Mouse (Mus musculus) left cerebral cortex, postnatal 36 days (tissue): ENCODE results near the gene Borcs6. TPM values are rescaled to one million over a fixed set of nuclear protein-coding genes. Genes with fewer than 3 reads are reported as not detected.

ENCODE experiments used
- DNase-seq, 2 experiments: peaks; one replicate each; pipeline ENCODE4 v3.0.0; 2021 to 2022; ENCODE audit warnings: low spot score in 2 of 2, mixed read lengths in 1 of 2
- intact Hi-C: fragments of 180-260 bp; cut with DNase I; formaldehyde crosslinking; loops from one replicate; pipeline ENCODE4 v1.15.1; 2025
- total RNA-seq, 2 experiments: library from RNA; stranded (reverse); gene quantifications; 2 replicates each; pipeline ENCODE4 v1.2.3; 2021

The Borcs6 gene
- total RNA-seq, 2 experiments from 2014 or later = 30.7 to 38.4 TPM

DNA sequence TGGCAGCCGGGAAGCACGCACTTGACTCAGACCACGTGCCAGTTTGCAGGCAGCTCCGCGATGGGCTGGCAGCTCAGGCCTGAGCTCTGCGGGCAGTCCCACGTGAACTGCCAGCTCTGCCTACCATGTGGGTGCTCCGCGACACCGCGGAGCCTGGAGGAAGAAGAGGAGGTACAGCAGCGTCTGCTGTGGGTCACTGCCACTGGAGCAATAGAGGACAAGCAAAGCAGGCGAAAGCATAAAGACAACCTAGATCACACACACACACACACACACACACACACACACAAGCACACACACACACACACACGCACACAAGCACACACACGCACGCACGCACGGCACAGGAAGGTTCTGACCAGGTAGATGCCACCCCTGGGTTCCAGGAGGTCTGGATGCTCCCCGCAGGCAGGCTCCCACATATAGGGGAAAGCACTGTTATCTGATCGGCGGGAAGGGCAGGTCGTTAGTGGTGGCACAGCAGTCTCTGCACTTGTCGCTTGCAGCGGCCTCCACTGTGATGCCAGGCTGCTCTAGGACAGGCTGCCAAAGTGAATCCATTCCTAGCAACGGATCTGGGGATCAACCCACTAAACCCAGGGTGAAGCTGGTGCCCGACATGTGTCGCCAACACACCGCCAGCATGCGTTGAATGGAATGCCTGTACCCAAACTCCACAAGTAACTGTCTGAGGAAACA, 6.8 kb downstream of the Borcs6 start:
- intact Hi-C loops = loop anchor here (10.0 kb wide), 1 partner anchor 178 kb away; no protein-coding TSS in a partner anchor
- peak; percentile 49 to 74 for DNase-seq

GRCm38 (mm10) chr11:69066956-69067355, 7.4 kb downstream of the Borcs6 start:
- intact Hi-C loops = loop anchor here (10.0 kb wide), 1 partner anchor 178 kb away; no protein-coding TSS in a partner anchor
- DNase-seq = peak; percentile 85 to 89

- no peak for DNase-seq
- intact Hi-C loops = loop anchor here (10.0 kb wide), 1 partner anchor 177 kb away; no protein-coding TSS in a partner anchor
These were observed 8.1 kb downstream of the Borcs6 start for GRCm38 (mm10) chr11:69067601-69068000.

- DNase-seq = no peak
- intact Hi-C loops = no loop called here
These were observed 10.6 kb downstream of the Borcs6 start for GRCm38 (mm10) chr11:69070093-69070492.

GRCm38 (mm10) chr11:69070590-69071222, 11.2 kb downstream of the Borcs6 start, which contains the start of gene Tmem107:
Gene Tmem107, plus strand, starts transcription at chr11:69070806.
- DNase-seq = peak; percentile 93 to 95
- intact Hi-C loops = no loop called here

- no peak for DNase-seq
- intact Hi-C loops = no loop called here
These were observed 11.7 kb downstream of the Borcs6 start for GRCm38 (mm10) chr11:69071262-69071661.

DNA sequence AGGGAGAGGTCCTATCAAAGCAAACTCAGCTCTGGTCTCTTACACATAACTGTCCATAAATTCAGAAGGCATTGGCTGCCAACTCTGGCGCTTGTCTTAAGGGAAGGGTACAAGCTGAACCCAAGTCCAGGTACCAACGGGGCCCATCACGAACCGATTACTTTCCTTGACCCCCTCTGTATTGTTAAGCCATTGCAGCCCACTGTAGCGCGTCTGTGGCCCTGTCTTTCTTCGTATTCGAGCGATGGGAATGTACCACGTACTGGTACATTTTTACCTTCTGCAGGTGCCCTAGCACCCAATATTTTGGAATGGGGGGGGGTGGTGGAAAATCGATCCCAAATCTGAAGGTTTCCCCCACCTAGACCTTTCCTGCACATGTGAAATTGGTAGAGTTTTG, 12.7 kb downstream of the Borcs6 start:
- DNase-seq = no peak
- intact Hi-C loops = loop anchor here (2.0 kb wide), 1 partner anchor 17 kb away; the partner anchor contains the start of gene Vamp2

DNA sequence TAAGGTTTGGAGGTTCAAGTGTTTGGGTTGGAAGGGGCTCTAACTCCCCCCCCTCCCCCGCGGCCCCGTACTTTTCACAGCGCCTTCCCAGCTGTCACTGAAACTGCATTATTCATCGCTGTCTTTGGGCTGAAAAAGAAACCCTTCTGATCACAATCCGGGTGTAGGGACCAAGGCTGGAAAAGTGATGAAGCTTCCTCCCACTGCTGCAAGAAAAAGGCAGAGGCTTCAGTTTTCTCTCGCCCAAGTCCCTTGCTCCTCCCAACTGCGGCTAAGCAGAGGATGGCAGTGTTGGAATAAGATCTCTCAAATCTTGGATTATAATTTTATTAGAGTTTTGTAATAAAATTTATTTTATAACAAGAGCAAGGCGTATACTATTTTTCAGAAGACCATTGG, 13.1 kb downstream of the Borcs6 start:
- intact Hi-C loops = loop anchor here (2.0 kb wide), 1 partner anchor 16 kb away; the partner anchor contains the start of gene Vamp2
- no peak for DNase-seq

DNA sequence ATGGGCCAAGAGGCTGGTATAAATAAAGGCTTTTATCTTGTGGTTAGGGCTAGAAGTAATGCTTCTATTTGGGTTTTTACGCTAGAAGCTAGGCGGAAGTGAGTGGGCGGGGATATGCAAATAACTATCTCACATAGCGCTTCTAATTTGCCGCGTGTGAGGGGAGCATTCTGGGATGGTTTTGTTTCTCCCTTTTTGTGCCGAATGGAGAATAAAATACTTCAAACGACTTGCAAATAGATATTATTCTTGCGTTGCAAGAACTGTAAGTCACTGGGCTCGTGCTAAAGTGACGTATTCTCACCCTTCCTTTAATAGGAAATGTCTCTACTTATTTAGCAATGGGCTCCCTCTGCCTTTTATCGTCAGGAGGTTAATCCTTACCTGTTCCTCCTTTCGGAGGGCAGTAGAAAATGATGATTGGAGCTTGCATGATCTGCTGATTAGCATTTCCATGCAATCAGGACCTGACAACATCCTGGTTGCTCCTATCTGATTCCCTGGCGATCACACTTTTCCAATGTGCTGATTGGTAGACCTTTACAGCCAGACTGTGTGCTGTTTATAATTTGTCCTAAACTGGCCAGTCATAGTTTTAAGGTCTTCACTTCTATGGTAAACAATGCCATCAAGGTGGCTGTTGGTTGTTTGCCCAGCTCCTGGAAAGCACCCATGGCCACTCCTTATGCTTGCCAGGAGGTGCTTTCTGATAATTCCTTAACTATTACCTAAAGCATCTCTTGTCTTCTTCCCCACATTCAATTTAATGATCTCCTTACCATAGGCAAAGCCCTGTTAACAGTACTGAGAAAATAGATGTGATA, 13.8 kb downstream of the Borcs6 start:
- intact Hi-C loops = loop anchor here (2.0 kb wide), 1 partner anchor 16 kb away; the partner anchor contains the start of gene Vamp2
- DNase-seq = peak; percentile 70 to 83

DNA sequence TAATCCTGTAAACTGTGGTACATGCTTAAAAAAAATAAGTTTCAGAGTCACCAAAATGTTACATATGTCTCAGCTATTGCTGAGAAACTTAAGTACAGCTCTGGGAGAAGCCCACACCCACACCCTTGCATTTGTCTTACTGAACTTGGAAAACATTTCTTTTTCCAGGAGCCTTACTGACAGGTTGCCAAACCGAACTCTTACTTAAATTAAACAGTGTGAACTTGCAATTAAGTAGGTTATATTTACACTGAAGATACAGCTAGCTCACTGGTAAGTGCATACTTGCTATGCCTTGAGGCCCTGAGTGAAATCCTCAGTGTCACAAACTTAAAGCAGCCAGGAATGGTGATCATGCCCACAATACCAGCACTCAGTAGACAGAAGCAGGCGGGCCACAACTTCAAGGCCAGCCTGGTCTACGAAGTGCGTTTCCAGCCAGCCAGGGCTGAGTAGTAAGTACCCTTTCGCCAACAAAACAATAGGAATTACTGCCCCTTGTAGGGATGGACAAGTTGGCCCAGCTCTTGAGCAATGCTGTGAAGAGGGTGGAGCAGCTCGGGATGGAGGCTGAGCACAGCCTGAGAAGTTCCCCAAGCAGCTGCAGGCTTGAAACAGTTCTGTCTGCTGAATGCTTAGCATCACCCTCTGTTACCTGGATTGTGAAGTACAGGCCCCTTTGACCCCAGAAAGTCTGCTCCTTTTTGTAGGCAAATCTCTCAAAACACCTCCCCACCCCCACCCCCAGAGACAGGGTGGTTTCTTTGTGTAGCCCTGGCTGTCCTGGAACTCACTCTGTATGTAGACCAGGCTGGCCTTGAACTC, 14.6 kb downstream of the Borcs6 start:
- intact Hi-C loops = loop anchor here (2.0 kb wide), 1 partner anchor 15 kb away; the partner anchor contains the start of gene Vamp2
- no peak for DNase-seq

DNA sequence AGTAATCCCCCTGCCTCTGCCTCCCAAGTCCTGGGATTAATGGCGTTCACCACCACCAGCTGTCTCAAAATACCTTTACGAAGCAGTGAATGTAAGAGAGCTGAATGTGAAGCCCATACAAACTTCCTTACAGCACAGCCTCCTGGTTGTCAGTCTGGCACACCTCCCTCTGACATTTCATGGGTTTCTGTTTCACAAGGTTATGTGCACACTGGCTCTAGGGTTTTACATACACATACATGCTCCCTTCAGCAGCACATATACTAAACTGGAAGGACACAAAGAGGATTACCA, 15.2 kb downstream of the Borcs6 start:
- intact Hi-C loops = no loop called here
- DNase-seq = no peak

DNA sequence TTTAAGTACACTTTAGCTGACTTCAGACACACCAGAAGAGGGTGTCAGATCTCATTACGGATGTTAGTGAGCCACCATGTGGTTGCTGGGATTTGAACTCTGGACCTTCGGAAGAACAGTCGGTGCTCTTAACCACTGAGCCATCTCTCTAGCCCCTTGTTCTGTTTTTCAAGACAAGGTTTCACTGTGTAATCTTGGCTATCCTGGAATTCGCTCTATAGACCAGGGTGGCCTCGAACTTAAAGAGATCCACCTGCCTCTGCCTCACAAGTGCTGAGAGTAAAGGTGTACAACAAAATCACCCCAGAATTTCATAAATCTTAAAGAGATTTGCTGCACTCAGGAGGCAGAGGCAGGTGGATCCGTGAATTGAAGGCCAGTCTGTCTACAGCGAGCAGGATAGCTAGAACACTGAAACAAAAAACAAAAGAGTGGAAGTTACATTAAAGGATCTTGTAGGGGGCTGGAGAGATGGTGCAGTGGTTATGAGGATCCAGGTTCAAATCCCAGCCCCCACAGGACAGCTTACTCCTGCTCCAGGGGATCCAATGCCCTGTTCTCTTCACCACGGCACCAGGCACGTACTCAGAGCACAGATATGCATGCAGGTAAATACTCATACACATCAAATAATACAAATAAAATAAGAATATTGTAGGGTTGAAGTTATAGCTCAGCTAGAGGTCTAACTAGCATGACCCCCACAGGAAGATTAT, 16.4 kb downstream of the Borcs6 start:
- DNase-seq = no peak
- intact Hi-C loops = no loop called here

DNA sequence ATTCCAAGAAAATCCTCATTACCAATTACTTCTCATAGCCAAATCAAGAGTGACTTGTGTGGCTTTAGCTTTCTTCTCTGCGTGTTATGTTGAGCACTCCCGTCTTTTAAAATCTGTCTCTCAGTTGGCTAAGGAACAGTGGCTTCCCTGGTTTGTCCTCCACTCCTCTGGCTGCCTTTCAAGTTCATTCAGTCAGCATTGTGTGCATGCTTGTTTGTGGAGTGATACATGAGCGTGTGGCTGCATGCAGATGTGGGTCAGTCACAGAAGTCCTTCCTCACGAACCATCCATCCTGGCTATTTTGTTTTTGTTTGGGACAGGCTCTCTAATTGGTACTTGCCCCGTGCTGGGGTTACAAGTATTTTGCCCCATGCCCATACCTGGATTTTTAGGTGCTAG, 17.1 kb downstream of the Borcs6 start:
- intact Hi-C loops = no loop called here

GRCm38 (mm10) chr11:69077316-69077715, 17.8 kb downstream of the Borcs6 start:
- intact Hi-C loops = no loop called here
- DNase-seq = no peak

More for the DNA sequence above, 17.1 kb downstream of the Borcs6 start:
- no peak for DNase-seq

- no peak for DNase-seq
- intact Hi-C loops = no loop called here
These were observed 18.5 kb downstream of the Borcs6 start for GRCm38 (mm10) chr11:69078041-69078440.

DNA sequence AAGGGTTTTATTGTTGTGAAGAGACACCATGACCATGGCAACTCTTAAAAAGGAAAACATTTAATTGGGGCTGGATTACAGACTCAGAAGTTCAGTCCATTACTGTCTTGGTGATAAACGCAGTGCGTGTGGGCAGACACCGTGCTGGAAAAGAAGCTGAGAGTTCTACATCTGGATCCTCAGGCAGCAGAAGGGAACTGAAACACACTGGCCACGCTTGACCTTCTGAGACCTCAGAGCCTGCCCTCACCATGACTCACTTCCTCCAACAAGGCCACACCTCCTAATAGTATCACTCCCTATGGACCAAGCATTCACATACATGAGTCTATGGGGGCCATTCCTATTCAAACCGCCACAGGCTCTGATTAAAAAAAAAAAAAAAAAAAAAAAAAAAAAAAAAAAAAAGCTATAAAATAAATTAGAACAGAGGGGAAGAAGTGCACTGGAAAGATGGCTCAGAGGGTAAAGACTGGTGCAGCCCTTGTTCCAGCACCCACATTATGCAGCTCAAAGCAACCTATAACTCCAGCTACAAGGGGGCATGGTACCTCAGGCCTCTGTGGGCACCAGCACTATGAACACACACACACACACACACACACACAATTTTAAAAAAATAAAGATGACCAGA, 19.4 kb downstream of the Borcs6 start:
- no peak for DNase-seq
- intact Hi-C loops = no loop called here

GRCm38 (mm10) chr11:69080102-69080854, 20.8 kb downstream of the Borcs6 start:
- DNase-seq = no peak

DNA sequence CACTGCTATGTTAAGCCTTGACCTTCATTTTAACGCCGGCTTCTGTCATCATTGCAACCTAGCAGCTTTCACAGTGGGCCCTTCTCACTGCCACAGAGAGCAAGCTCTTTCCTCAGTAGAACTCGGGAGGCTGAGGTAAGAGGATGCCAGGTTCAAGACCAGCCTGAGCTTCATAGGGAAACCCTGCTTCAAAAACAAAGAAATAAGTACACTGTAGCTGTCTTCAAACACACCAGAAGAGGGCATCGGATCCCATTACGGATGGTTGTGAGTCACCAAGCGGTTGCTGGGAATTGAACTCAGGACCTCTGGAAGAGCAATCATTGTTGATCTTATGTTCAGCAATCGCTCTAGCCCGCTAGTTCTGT, 21.3 kb downstream of the Borcs6 start:
- no peak for DNase-seq
- intact Hi-C loops = no loop called here

More at GRCm38 (mm10) chr11:69080102-69080854, 20.8 kb downstream of the Borcs6 start:
- intact Hi-C loops = no loop called here
